Mouse (Mus musculus) liver, adult 2 months (tissue): ENCODE results near the gene Rnase13.

Experiments used
- CTCF ChIP-seq: fragments of 200-500 bp; IDR thresholded peaks from 2 replicates; pipeline ENCODE4 v1.5.1; 2011; ENCODE audit warnings: low read depth, low read length, control low read depth
- POLR2A ChIP-seq: fragments of 200-500 bp; IDR thresholded peaks from 2 replicates; pipeline ENCODE4 v1.6.1; 2011; ENCODE audit warnings: low read length, control low read depth; ENCODE audit not compliant: insufficient read depth; ENCODE audit errors: extremely low read depth

DNA sequence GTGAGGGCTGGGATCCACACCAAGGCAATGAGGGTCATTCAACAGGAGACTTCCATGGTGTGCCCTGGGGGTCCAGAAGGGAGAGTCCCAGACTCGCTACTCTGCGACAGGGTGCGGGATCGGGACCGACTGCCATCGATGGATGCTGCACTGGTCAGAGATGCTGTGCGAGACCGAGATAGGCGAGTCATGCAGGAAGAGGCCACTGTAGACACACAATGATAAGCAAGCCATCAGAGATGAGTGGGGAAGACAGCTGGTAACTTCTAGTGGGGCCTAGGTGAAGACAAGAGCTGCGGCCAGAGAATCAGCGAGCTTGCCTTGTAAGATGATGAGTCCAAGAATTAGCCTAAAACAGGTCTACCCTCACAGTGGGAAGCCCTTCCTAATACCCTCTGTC is 16.5 kb downstream of the Rnase13 start:
- TF ChIP-seq CTCF (no peak), POLR2A (no peak)
